Mouse (Mus musculus): ENCODE results near the gene Dpf2. TPM values are rescaled to one million over a fixed set of nuclear protein-coding genes. Genes with fewer than 3 reads are reported as not detected.

Dpf2 gene
- polyA plus RNA-seq, 1 experiment: 135 TPM

- Histone ChIP-seq H3K4me1 (ENCODE audit: control insufficient read depth, insufficient read depth, low read length) (peaks cover 9% of the 10 kb centered on the region), H3K27ac (ENCODE audit: insufficient read depth, low read length) (no peak overlapping the region), H3K4me3 (ENCODE audit: insufficient read depth, low read length) (no peak overlapping the region)
- TF ChIP-seq CTCF (IDR thresholded peaks at IDR 0.05; ENCODE audit: borderline replicate concordance, insufficient read depth, low read length) (no peak), POLR2A (IDR thresholded peaks at IDR 0.05; ENCODE audit: low read depth, low read length) (no peak)
Measured at GRCm38 (mm10) chr19:5937836-5938406, 25.1 kb upstream of the Dpf2 start.

- H3K4me1 ChIP-seq (ENCODE audit: control insufficient read depth, insufficient read depth, low read length): peaks cover 9% of the 10 kb centered on the region
- TF ChIP-seq POLR2A (IDR thresholded peaks at IDR 0.05; ENCODE audit: low read depth, low read length) (no peak), CTCF (IDR thresholded peaks at IDR 0.05; ENCODE audit: borderline replicate concordance, insufficient read depth, low read length) (no peak)
- H3K4me3 ChIP-seq (ENCODE audit: insufficient read depth, low read length): no peak overlapping the region
- H3K27ac ChIP-seq (ENCODE audit: insufficient read depth, low read length): no peak overlapping the region
Measured at GRCm38 (mm10) chr19:5937095-5937835, 24.5 kb upstream of the Dpf2 start.

- H3K27ac ChIP-seq (ENCODE audit: insufficient read depth, low read length): no peak overlapping the region
- H3K4me1 ChIP-seq (ENCODE audit: control insufficient read depth, insufficient read depth, low read length): peaks cover 8% of the 10 kb centered on the region
- no peak for TF ChIP-seq CTCF (IDR thresholded peaks at IDR 0.05; ENCODE audit: borderline replicate concordance, insufficient read depth, low read length)
- no peak for TF ChIP-seq POLR2A (IDR thresholded peaks at IDR 0.05; ENCODE audit: low read depth, low read length)
- no peak overlapping the region for H3K4me3 ChIP-seq (ENCODE audit: insufficient read depth, low read length)
Measured at GRCm38 (mm10) chr19:5935691-5936090, 22.9 kb upstream of the Dpf2 start.

- no peak overlapping the region for H3K27ac ChIP-seq (ENCODE audit: insufficient read depth, low read length)
- peaks cover 5% of the 10 kb centered on the region for H3K4me1 ChIP-seq (ENCODE audit: control insufficient read depth, insufficient read depth, low read length)
- TF ChIP-seq CTCF (IDR thresholded peaks at IDR 0.05; ENCODE audit: borderline replicate concordance, insufficient read depth, low read length) (no peak), POLR2A (IDR thresholded peaks at IDR 0.05; ENCODE audit: low read depth, low read length) (no peak)
- H3K4me3 ChIP-seq (ENCODE audit: insufficient read depth, low read length): no peak overlapping the region
Measured at GRCm38 (mm10) chr19:5935266-5935665, 22.5 kb upstream of the Dpf2 start.

GRCm38 (mm10) chr19:5929634-5930596, 17.1 kb upstream of the Dpf2 start:
- Histone ChIP-seq H3K27ac (ENCODE audit: insufficient read depth, low read length) (no peak overlapping the region), H3K4me1 (ENCODE audit: control insufficient read depth, insufficient read depth, low read length) (peaks cover 12% of the 10 kb centered on the region), H3K4me3 (ENCODE audit: insufficient read depth, low read length) (no peak overlapping the region)
- TF ChIP-seq POLR2A (IDR thresholded peaks at IDR 0.05; ENCODE audit: low read depth, low read length) (no peak), CTCF (IDR thresholded peaks at IDR 0.05; ENCODE audit: borderline replicate concordance, insufficient read depth, low read length) (no peak)

- Histone ChIP-seq H3K4me1 (ENCODE audit: control insufficient read depth, insufficient read depth, low read length) (peaks cover 12% of the 10 kb centered on the region), H3K27ac (ENCODE audit: insufficient read depth, low read length) (no peak overlapping the region), H3K4me3 (ENCODE audit: insufficient read depth, low read length) (no peak overlapping the region)
- TF ChIP-seq CTCF (IDR thresholded peaks at IDR 0.05; ENCODE audit: borderline replicate concordance, insufficient read depth, low read length) (no peak), POLR2A (IDR thresholded peaks at IDR 0.05; ENCODE audit: low read depth, low read length) (no peak)
Measured at GRCm38 (mm10) chr19:5928546-5928945, 15.7 kb upstream of the Dpf2 start.

GRCm38 (mm10) chr19:5928104-5928503, 15.3 kb upstream of the Dpf2 start:
- peaks cover 12% of the 10 kb centered on the region for H3K4me1 ChIP-seq (ENCODE audit: control insufficient read depth, insufficient read depth, low read length)
- H3K27ac ChIP-seq (ENCODE audit: insufficient read depth, low read length): no peak overlapping the region
- no peak overlapping the region for H3K4me3 ChIP-seq (ENCODE audit: insufficient read depth, low read length)
- no peak for TF ChIP-seq CTCF (IDR thresholded peaks at IDR 0.05; ENCODE audit: borderline replicate concordance, insufficient read depth, low read length)
- TF ChIP-seq POLR2A (IDR thresholded peaks at IDR 0.05; ENCODE audit: low read depth, low read length): no peak

- H3K4me3 ChIP-seq (ENCODE audit: insufficient read depth, low read length): no peak overlapping the region
- no peak for TF ChIP-seq POLR2A (IDR thresholded peaks at IDR 0.05; ENCODE audit: low read depth, low read length)
- no peak for TF ChIP-seq CTCF (IDR thresholded peaks at IDR 0.05; ENCODE audit: borderline replicate concordance, insufficient read depth, low read length)
- no peak overlapping the region for H3K27ac ChIP-seq (ENCODE audit: insufficient read depth, low read length)
- peaks cover 12% of the 10 kb centered on the region for H3K4me1 ChIP-seq (ENCODE audit: control insufficient read depth, insufficient read depth, low read length)
Measured at GRCm38 (mm10) chr19:5927532-5927931, 14.7 kb upstream of the Dpf2 start.

- peaks cover 14% of the 10 kb centered on the region for H3K4me1 ChIP-seq (ENCODE audit: control insufficient read depth, insufficient read depth, low read length)
- no peak for TF ChIP-seq CTCF (IDR thresholded peaks at IDR 0.05; ENCODE audit: borderline replicate concordance, insufficient read depth, low read length)
- no peak for TF ChIP-seq POLR2A (IDR thresholded peaks at IDR 0.05; ENCODE audit: low read depth, low read length)
Measured at GRCm38 (mm10) chr19:5927026-5927425, 14.2 kb upstream of the Dpf2 start.

More at GRCm38 (mm10) chr19:5927026-5927425, 14.2 kb upstream of the Dpf2 start:
- Histone ChIP-seq H3K4me3 (ENCODE audit: insufficient read depth, low read length) (no peak overlapping the region), H3K27ac (ENCODE audit: insufficient read depth, low read length) (no peak overlapping the region)

Data from embryonic fibroblast, embryonic 13.5 days (primary cell).